Mouse (Mus musculus) limb, embryonic 10.5 days (tissue): Measurements from ENCODE around the gene Slc25a30. TPM values are rescaled to one million over a fixed set of nuclear protein-coding genes. Genes with fewer than 3 reads are reported as not detected.

ENCODE experiments used
- DNase-seq: peaks from one replicate; pipeline ENCODE4 v3.0.0-alpha.2; 2017; ENCODE audit warnings: low spot score
- H3K27ac ChIP-seq: fragments of 300-500 bp; sonication (generic); 2 replicates; pipeline ENCODE4 v1.5.1; 2016; ENCODE audit warnings: mild to moderate bottlenecking
- H3K27me3 ChIP-seq: fragments of 300-500 bp; sonication (generic); 2 replicates; pipeline ENCODE4 v1.6.1; 2016; ENCODE audit warnings: low read depth, mild to moderate bottlenecking; ENCODE audit not compliant: poor library complexity, severe bottlenecking
- H3K36me3 ChIP-seq: fragments of 300-500 bp; sonication (generic); 2 replicates; pipeline ENCODE4 v1.6.1; 2016; ENCODE audit warnings: mild to moderate bottlenecking, moderate library complexity
- H3K4me1 ChIP-seq: fragments of 300-500 bp; sonication (generic); 2 replicates; pipeline ENCODE4 v1.6.1; 2016
- H3K4me3 ChIP-seq: fragments of 300-500 bp; sonication (generic); 2 replicates; pipeline ENCODE4 v1.5.1; 2016; ENCODE audit warnings: mild to moderate bottlenecking, moderate library complexity
- H3K9me3 ChIP-seq: fragments of 300-500 bp; sonication (generic); replicated peaks from 2 replicates; pipeline ENCODE4 v1.6.1; 2016; ENCODE audit warnings: mild to moderate bottlenecking
- WGBS: fragments of 180-500 bp; shearing (Covaris S2); methylation state at CpG from one replicate; pipeline ENCODE4 v1.1.7; 2016; 5-methylcytosine and 5-hydroxymethylcytosine counted together
- polyA plus RNA-seq: library from polyadenylated mRNA; unstranded; fragments of >200 nt; fragmentation: Nextera tagmentation; extraction: Ambion mirVana; gene quantifications from 2 replicates; pipeline ENCODE4 v1.2.1, GENCODE M21; 2016

Slc25a30 gene
- polyA plus RNA-seq, 1 experiment from 2014 or later = 6.2 TPM

DNA sequence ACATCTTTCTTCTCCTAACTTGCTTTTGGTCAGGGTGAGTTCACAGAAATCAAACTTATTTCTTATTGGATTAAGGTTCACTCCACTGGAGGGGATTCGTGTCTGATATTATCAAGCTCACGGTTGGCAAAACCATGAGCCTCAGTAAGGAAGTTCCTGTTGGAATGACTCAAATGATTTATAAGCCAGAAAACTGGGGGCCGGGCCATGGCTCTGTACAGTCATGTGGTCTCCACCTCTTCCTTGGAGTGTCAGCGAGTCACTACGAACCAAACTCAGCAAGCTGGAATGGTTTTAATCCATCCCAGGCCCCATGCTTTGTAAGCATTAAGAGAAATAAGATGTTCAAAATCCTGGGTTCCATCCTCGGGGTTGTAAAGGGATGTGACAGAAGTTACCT is 29.9 kb downstream of the Slc25a30 start:
- WGBS = 87% methylated on average over 6 of the region's 6 CpGs
- H3K4me1 ChIP-seq = peaks cover 19% of the 10 kb centered on the region
- H3K4me3 ChIP-seq = no peak overlapping the region
- no peak for DNase-seq
- no peaks in the 10 kb centered on the region for H3K9me3 ChIP-seq
- H3K36me3 ChIP-seq = peaks cover under 1% of the 10 kb centered on the region
- no peak overlapping the region for H3K27ac ChIP-seq
- peaks cover 8% of the 10 kb centered on the region; the same call in 1 of the 2 replicates for H3K27me3 ChIP-seq

DNA sequence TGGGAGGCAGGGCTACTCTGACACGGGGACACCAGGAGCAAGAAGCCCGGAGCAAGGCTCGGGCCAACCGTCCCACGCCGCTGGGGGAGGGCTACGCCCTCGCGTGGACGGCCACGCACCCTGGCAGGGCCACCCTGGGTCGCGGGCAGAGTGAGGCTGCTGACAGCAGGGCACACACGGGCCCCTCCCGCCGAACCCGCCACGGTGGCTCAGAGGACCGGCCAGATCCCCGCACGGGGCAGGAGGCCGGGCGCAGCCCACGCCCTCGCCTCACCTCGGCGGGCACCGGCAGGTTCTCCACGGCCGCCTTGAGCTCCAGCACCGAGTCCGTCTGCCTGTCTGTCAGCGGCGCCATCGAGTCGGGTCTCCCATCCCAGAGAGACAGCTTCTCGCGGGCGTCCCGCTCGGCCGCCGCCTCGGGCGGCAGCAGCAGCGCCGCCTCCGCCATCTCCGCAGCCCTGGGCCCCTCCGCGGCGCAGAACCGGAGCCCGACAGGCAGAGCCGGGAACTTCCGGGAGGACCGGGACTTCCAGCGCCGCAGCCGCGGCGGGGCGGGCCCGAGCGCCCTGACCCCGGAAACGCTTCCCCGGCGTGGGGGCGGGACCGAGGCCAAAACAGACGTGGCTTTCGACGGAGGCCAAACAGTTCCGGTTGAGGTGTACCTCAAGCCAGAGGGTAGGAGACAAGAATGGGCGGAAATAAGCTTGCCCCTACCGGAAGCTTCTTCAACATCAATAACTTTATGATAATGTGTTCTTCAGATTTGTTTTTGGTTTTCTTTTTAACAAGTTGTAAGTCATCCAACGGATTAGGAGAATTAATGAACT is 32.6 kb downstream of the Slc25a30 start, which contains the start of gene Cog3:
Gene Cog3, minus strand, starts transcription at position 527 of the 827 bp plus-strand sequence.
- Histone ChIP-seq H3K9me3 (no peaks in the 10 kb centered on the region), H3K27me3 (peaks cover 8% of the 10 kb centered on the region; the same call in 1 of the 2 replicates), H3K4me3 (peak within 1 kb of the TSS; percentile 100), H3K36me3 (peaks cover 2% of the 10 kb centered on the region; the same call in 1 of the 2 replicates), H3K27ac (peak within 1 kb of the TSS; percentile 88), H3K4me1 (peaks cover 19% of the 10 kb centered on the region)
- under 1% methylated on average over 77 of the region's 78 CpGs for WGBS
- peak; percentile 95 for DNase-seq

DNA sequence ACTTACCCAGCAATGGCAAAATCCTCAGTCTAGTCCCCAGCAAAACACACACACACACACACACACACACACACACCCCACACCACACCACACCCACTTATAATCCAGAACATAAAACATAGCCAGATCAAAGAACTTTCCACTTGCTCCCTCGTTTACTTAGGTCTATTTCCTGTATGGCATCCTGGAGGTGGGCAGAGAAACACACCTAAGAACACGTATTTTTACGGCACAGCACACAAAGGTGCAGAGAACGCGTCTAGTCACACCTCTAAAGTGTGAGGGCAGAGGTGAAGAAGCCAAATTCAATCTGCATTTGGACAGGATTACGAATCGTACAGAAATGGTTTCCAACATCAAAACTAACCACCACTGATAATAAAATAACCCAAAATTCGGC is 33.6 kb downstream of the Slc25a30 start:
- no peak for DNase-seq
- Histone ChIP-seq H3K27ac (no peak overlapping the region), H3K9me3 (no peaks in the 10 kb centered on the region), H3K4me1 (peaks cover 19% of the 10 kb centered on the region), H3K4me3 (peak overlapping the region; percentile 100), H3K27me3 (peaks cover 6% of the 10 kb centered on the region; the same call in 1 of the 2 replicates), H3K36me3 (peaks cover 5% of the 10 kb centered on the region; the same call in 1 of the 2 replicates)
- WGBS = 53% methylated on average over 8 of the region's 8 CpGs

DNA sequence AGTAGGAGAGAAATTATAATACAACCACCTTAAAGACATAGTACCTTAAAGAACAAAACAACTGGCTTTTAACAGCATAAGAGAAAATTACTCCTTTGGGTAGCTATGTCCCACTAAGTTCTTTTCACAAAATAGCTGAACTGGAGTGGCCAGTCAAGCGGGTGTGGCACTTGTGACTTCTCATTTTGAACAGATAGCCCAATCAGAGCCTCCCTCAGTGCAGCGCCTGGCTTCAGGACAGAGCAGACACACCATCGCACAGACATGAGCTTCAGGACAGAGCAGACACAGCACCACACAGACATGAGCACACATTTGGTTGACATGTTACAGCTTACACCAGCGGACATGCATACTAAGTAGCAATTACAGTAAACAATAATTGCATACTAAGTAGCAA is 35.8 kb downstream of the Slc25a30 start:
- no peak for DNase-seq

DNA sequence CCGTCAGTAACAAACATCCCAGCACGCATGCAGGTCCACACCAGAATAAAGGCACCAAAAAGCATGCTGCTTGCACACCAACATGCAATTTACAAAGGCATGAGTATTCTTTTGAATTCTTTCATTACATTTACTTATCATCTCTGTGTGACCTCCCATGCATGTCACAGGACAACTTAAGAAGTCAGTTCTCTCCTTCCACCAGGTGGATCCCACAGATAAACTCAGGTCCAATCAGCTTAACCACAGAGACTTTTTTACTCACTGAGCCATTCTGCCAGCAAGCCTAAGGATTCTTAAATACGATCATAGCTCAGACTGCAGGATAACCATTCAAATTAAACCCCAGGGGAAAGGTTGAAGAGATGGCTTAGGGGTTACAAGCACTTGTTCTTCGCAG is 37.7 kb downstream of the Slc25a30 start:
- Histone ChIP-seq H3K27ac (no peak overlapping the region), H3K9me3 (no peaks in the 10 kb centered on the region), H3K27me3 (no peaks in the 10 kb centered on the region), H3K4me1 (peaks cover 19% of the 10 kb centered on the region), H3K36me3 (peaks cover 34% of the 10 kb centered on the region), H3K4me3 (no peak overlapping the region)
- DNase-seq = no peak
- 96% methylated on average over 4 of the region's 4 CpGs for WGBS

More for the DNA sequence above, 35.8 kb downstream of the Slc25a30 start:
- 90% methylated on average over 4 of the region's 4 CpGs for WGBS
- H3K4me1 ChIP-seq = peaks cover 19% of the 10 kb centered on the region
- no peak overlapping the region for H3K27ac ChIP-seq
- H3K9me3 ChIP-seq = no peaks in the 10 kb centered on the region
- H3K27me3 ChIP-seq = no peaks in the 10 kb centered on the region
- no peak overlapping the region for H3K4me3 ChIP-seq
- peaks cover 22% of the 10 kb centered on the region for H3K36me3 ChIP-seq

DNA sequence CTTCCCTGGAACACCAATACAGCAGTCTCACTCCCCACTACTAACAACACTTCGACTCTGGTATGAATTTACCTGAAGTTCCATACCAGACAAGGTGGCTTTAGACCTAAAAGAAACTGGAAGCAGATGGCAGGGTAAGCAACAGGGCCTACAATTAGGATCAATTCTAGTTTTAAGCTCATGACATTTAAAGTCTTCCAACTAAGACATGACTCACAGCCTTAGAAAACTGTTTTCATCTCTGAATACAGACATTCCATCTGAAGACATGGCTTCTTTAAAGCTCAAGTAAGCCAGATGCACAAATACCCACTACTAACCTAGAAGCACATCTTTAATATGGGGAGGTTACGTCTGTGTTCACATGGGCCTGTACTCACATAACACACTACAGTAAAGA is 38.9 kb downstream of the Slc25a30 start:
- no peak overlapping the region for H3K4me3 ChIP-seq
- no peak for DNase-seq
- peaks cover 8% of the 10 kb centered on the region for H3K4me1 ChIP-seq
- WGBS = 95% methylated on average over 2 of the region's 2 CpGs
- no peak overlapping the region for H3K27ac ChIP-seq
- peaks cover 41% of the 10 kb centered on the region for H3K36me3 ChIP-seq
- no peaks in the 10 kb centered on the region for H3K9me3 ChIP-seq
- no peaks in the 10 kb centered on the region for H3K27me3 ChIP-seq

DNA sequence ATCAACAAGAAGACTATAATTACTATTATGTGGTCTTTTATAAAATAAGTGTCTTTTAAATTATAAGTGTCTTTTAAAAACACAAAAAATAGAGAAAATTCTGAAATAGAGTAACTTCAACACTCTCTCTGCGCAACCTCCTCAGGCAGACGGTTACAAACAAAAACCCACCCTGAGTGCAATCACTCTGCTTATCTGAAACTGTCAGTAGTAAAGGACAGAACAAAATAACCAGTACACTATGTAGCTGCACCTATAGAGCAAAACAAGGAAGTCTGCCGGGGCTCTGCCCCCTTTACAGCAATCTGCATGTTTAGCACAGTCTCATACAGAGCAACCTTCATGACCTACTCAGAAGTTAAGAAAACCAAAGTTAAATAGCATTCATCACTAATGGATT is 44.9 kb downstream of the Slc25a30 start:
- H3K27ac ChIP-seq = no peak overlapping the region
- WGBS = 92% methylated on average over 3 of the region's 3 CpGs
- no peak for DNase-seq
- H3K4me1 ChIP-seq = no peaks in the 10 kb centered on the region
- no peaks in the 10 kb centered on the region for H3K9me3 ChIP-seq
- peaks cover 78% of the 10 kb centered on the region for H3K36me3 ChIP-seq
- H3K27me3 ChIP-seq = no peaks in the 10 kb centered on the region
- no peak overlapping the region for H3K4me3 ChIP-seq

DNA sequence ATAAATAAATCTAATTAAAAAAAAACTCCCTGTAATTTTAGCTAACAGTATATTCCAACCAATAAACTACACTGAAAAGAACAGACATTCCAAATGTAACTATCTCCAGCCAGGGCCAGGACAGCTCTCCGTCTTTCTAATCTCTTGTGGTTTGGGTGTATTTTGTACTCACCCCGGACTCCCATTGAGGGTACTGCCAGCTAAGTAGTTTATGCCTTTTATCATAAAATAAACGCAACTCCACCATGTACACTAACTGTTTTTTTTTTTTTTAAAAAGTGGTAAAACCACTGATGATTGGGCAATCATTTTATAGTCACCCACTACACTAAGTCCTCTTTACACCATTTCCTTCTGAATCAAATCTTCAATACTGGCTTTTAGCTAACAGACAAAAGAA is 51.2 kb downstream of the Slc25a30 start:
- Histone ChIP-seq H3K27me3 (no peaks in the 10 kb centered on the region), H3K9me3 (no peaks in the 10 kb centered on the region), H3K4me1 (no peaks in the 10 kb centered on the region), H3K27ac (no peak overlapping the region), H3K4me3 (no peak overlapping the region), H3K36me3 (peaks cover 92% of the 10 kb centered on the region)
- WGBS = 97% methylated on average over 3 of the region's 3 CpGs
- no peak for DNase-seq

DNA sequence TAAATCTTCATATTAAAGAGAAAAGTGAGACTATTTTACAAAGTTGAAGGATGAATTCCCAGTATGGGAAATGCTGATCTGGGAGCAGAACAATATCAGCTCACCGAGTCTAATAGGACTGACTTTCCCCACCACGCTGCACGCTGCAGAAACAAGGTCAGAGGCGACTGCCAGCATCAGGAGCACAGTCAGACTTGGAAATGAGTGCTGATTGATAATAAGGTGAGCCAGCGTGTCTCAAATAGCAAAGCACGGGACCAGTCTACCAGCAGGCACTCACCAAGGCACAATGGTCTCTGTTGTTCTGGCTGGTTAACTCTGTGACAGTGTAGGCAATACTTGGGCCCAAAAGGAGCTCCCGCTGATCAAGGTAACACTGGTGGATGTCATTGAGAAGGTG is 54.2 kb downstream of the Slc25a30 start:
- DNase-seq = no peak
- peaks cover 96% of the 10 kb centered on the region for H3K36me3 ChIP-seq
- 93% methylated on average over 7 of the region's 7 CpGs for WGBS
- no peaks in the 10 kb centered on the region for H3K27me3 ChIP-seq
- H3K4me1 ChIP-seq = no peaks in the 10 kb centered on the region
- H3K4me3 ChIP-seq = no peak overlapping the region
- no peak overlapping the region for H3K27ac ChIP-seq
- no peaks in the 10 kb centered on the region for H3K9me3 ChIP-seq

DNA sequence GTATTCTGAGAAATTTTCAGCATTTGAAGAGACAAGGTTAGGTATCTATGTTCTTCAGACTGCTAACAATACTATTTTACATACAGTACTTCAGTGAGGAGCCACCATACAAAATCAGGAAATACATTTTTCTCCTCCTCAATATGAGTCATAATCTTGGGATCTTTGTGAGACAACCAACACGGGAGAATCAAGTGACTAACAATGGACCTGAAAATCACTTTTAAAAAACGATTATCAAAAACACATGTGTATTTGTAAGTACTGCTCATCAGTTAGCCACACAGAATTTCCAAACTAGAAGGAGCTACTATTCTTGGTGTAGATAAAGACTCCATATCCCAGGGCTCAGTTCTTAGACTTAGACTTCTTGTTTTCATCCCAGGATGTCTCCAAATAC is 55.5 kb downstream of the Slc25a30 start:
- H3K4me1 ChIP-seq = no peaks in the 10 kb centered on the region
- H3K9me3 ChIP-seq = no peaks in the 10 kb centered on the region
- no peak overlapping the region for H3K27ac ChIP-seq
- 81% methylated on average over 2 of the region's 2 CpGs for WGBS
- no peak overlapping the region for H3K4me3 ChIP-seq
- no peak for DNase-seq
- H3K27me3 ChIP-seq = no peaks in the 10 kb centered on the region
- H3K36me3 ChIP-seq = peaks cover 95% of the 10 kb centered on the region

DNA sequence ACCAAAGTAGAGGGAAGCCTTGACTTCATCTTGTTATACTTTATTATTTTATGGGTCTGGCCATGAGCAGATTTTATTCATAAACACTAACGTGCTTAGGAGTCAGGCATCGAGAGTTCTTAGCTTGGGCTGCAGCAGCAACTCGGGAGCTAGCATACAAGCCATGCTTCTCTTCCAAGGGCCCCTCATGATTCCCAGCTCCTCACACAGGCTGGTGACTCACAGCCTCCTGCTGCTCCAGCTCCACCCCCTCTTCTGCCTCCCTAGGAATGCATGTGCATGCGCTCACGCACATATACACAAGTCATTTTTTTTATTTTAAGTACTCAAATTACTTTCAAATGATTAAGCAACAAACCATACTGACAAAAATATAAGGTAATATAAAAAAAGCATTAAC is 58.7 kb downstream of the Slc25a30 start:
- no peak overlapping the region for H3K27ac ChIP-seq
- H3K4me1 ChIP-seq = no peaks in the 10 kb centered on the region
- no peaks in the 10 kb centered on the region for H3K9me3 ChIP-seq
- no peaks in the 10 kb centered on the region for H3K27me3 ChIP-seq
- no peak overlapping the region for H3K4me3 ChIP-seq
- DNase-seq = no peak
- peaks cover 91% of the 10 kb centered on the region for H3K36me3 ChIP-seq
- WGBS = 94% methylated on average over 5 of the region's 5 CpGs

DNA sequence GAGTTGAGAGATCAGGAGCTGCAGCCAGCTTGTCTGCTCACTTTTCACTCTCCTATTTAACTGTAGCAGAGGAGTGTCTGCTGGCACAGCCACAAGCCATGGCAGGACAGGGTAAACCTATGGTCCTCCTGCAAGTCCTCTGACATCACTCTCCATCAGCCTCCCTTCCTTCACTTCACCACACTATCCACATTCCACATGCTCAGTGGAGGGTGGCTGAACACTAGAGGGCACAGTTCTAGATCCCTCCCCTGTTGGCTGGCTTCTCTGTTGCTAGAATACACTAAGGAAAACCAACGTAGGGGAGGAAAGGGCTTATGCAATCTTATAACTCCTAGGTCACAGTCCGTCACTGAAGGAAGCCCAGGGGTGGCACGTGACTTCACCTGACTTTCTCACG is 59.8 kb downstream of the Slc25a30 start:
- no peaks in the 10 kb centered on the region for H3K9me3 ChIP-seq
- no peak overlapping the region for H3K27ac ChIP-seq
- DNase-seq = no peak
- 83% methylated on average over 4 of the region's 4 CpGs for WGBS
- H3K36me3 ChIP-seq = peaks cover 90% of the 10 kb centered on the region
- H3K4me1 ChIP-seq = no peaks in the 10 kb centered on the region
- H3K27me3 ChIP-seq = no peaks in the 10 kb centered on the region
- H3K4me3 ChIP-seq = no peak overlapping the region

DNA sequence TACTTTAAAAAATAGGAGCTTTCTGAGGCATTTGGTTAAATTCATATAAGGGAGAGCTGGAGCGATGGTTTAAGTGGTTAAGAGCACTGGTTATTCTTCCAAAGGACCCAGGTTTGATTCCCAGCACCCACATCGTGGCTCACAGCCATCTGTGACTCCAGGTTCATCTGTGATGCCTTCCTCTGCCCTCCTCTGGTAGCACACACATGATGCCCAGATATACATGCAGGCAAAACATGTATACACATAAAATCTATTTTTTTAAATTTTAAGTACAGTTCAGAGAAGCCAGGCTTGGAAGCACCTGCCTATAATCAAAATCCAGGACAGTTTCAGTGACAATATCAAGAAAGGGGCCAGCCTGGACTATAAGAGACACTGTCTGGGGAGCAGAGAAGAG is 64.0 kb downstream of the Slc25a30 start:
- H3K27me3 ChIP-seq = no peaks in the 10 kb centered on the region
- WGBS = 94% methylated on average over 2 of the region's 2 CpGs
- H3K36me3 ChIP-seq = peaks cover 92% of the 10 kb centered on the region

More for the DNA sequence above, 64.0 kb downstream of the Slc25a30 start:
- DNase-seq = no peak
- H3K9me3 ChIP-seq = no peaks in the 10 kb centered on the region
- no peak overlapping the region for H3K4me3 ChIP-seq
- H3K4me1 ChIP-seq = no peaks in the 10 kb centered on the region
- H3K27ac ChIP-seq = no peak overlapping the region
